Mouse (Mus musculus) left cerebral cortex, postnatal 14 days (tissue): ENCODE data around the gene AA467197. TPM values are rescaled to one million over a fixed set of nuclear protein-coding genes. Genes with fewer than 3 reads are reported as not detected.

Source experiments
- DNase-seq, 2 experiments: peaks; one replicate each; pipeline ENCODE4 v3.0.0; 2021 to 2022; ENCODE audit warnings: low spot score in 2 of 2, mixed read lengths in 1 of 2
- intact Hi-C: fragments of 180-260 bp; cut with DNase I; formaldehyde crosslinking; loops from one replicate; pipeline ENCODE4 v1.15.1; 2025
- microRNA-seq, 2 experiments: library from miRNA; unstranded; fragments of <30 nt; microRNA quantifications; one replicate each; pipeline ENCODE4 v1.2.0; 2022
- total RNA-seq, 2 experiments: library from RNA; stranded (reverse); gene quantifications; 2 replicates each; pipeline ENCODE4 v1.2.3; 2021

AA467197 gene
- total RNA-seq, 2 experiments from 2014 or later, result 0.46 to 0.63 TPM

- intact Hi-C loops, result no loop called here
- no peak for DNase-seq
Observed at GRCm38 (mm10) chr2:122681379-122682137, 44.8 kb downstream of the AA467197 start.

GRCm38 (mm10) chr2:122682520-122682919 lies 45.7 kb downstream of the AA467197 start:
- DNase-seq, result no peak
- intact Hi-C loops, result no loop called here

DNA sequence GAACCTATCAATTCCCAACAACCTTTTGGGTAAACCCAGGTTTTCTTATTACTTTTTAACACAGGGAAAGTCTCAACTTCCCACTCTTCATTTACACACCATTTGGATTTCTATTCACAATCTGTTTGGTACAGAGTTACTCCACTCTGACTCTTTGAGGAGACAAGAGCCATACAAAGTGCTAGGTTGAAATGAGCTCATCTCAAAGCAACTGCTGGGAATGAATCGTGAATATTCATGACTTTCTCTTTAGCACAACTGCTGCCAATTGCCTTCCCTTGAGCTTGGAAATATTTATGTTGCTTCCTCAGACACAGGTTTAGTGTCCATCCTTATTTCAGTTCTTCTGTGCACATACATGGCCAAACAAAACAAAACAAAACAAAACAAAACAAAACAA lies 46.9 kb downstream of the AA467197 start:
- DNase-seq, result no peak
- intact Hi-C loops, result no loop called here

DNA sequence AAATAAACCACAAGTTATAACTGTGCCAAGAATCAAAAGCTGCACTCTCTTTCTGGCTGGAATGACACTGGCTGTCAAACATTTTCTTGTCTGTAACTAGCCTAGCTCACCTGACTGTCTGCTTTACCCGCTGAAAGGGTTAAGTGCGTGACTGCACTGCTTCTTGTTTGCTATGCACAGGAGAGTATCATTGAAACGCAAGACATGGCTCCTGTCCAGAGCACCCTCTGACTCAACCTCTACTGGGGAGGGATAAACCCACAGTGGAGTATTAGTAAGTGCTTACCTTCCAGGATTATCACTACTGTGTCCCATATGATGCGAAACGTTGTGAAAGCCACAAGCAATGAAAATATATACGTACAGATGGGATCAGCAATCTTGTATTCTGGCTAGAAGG lies 49.9 kb downstream of the AA467197 start:
- no peak for DNase-seq
- intact Hi-C loops, result no loop called here

Small RNAs within 50 kb of the gene (microRNA-seq; reads per million reads assigned to microRNA genes)
- 1.3 to 1.6 reads per million in 2 experiments for gene Mir147

Other genes with a start within 250 kb of the AA467197 start
- not detected for gene Slc28a2, start 210.5 kb upstream of the AA467197 start, total RNA-seq
- not detected for gene Gm14085, start 152.0 kb upstream of the AA467197 start, total RNA-seq
- 10 to 100 TPM; 56.6 to 58.7 TPM for gene Gatm, start 25.7 kb upstream of the AA467197 start, total RNA-seq
- 10 to 100 TPM; 38.0 to 40.9 TPM for gene Slc30a4, start 65.7 kb downstream of the AA467197 start, total RNA-seq
- gene Bloc1s6, start 101.5 kb downstream of the AA467197 start, total RNA-seq, result 10 to 100 TPM; 38.6 to 40.1 TPM
- gene Sqor, start 128.3 kb downstream of the AA467197 start, total RNA-seq, result 1 to 10 TPM; 3.8 to 4.3 TPM